Mouse (Mus musculus) testis, adult 2 months (tissue): Measurements from ENCODE around the gene Smim5. TPM values are rescaled to one million over a fixed set of nuclear protein-coding genes. Genes with fewer than 3 reads are reported as not detected.

Experiments
- H3K27ac ChIP-seq: fragments of 200-500 bp; 2 replicates; pipeline ENCODE4 v1.5.1; 2012; ENCODE audit warnings: low read depth, low read length; ENCODE audit not compliant: control insufficient read depth, insufficient read depth
- H3K27me3 ChIP-seq: fragments of 200-500 bp; 2 replicates; pipeline ENCODE4 v1.6.1; 2012; ENCODE audit warnings: mild to moderate bottlenecking, low read length, moderate library complexity; ENCODE audit not compliant: control insufficient read depth, insufficient read depth
- H3K36me3 ChIP-seq: fragments of 200-500 bp; 2 replicates; pipeline ENCODE4 v1.6.1; 2012; ENCODE audit warnings: mild to moderate bottlenecking, low read length; ENCODE audit not compliant: control insufficient read depth, insufficient read depth
- H3K4me1 ChIP-seq: fragments of 200-500 bp; 2 replicates; pipeline ENCODE4 v1.6.1; 2012; ENCODE audit warnings: low read length; ENCODE audit not compliant: control insufficient read depth, insufficient read depth
- H3K4me3 ChIP-seq: fragments of 200-500 bp; 2 replicates; pipeline ENCODE4 v1.5.1; 2012; ENCODE audit warnings: low read depth, mild to moderate bottlenecking, low read length, moderate library complexity, mixed read lengths; ENCODE audit not compliant: control insufficient read depth
- CTCF ChIP-seq: fragments of 200-500 bp; IDR thresholded peaks from 2 replicates; pipeline ENCODE4 v1.5.1; 2012; ENCODE audit warnings: low read depth, mild to moderate bottlenecking, inconsistent platforms, low read length, moderate library complexity; ENCODE audit not compliant: control insufficient read depth, insufficient read depth, insufficient replicate concordance
- POLR2A ChIP-seq: fragments of 200-500 bp; IDR thresholded peaks from 2 replicates; pipeline ENCODE4 v1.6.1; 2012; ENCODE audit warnings: low read depth, mild to moderate bottlenecking, inconsistent platforms, low read length, moderate library complexity; ENCODE audit not compliant: control insufficient read depth
- polyA plus RNA-seq: library from polyadenylated mRNA; depleted of rRNA; stranded (reverse); fragments of >200 nt; gene quantifications from 2 replicates; pipeline ENCODE4 v1.2.3, GENCODE M21; 2012

The Smim5 gene
- polyA plus RNA-seq, 1 experiment, result not detected

GRCm38 (mm10) chr11:115884361-115884760 is 15.4 kb upstream of the Smim5 start:
- peaks cover 3% of the 10 kb centered on the region for H3K4me1 ChIP-seq
- no peak overlapping the region for H3K27ac ChIP-seq
- no peaks in the 10 kb centered on the region for H3K27me3 ChIP-seq
- TF ChIP-seq CTCF, result no peak
- no peak for TF ChIP-seq POLR2A
- H3K36me3 ChIP-seq, result no peaks in the 10 kb centered on the region
- H3K4me3 ChIP-seq, result no peak overlapping the region

GRCm38 (mm10) chr11:115885281-115885680 is 14.5 kb upstream of the Smim5 start:
- Histone ChIP-seq H3K27me3 (no peaks in the 10 kb centered on the region), H3K4me3 (no peak overlapping the region), H3K27ac (no peak overlapping the region), H3K4me1 (peaks cover 3% of the 10 kb centered on the region), H3K36me3 (no peaks in the 10 kb centered on the region)
- no peak for TF ChIP-seq POLR2A
- TF ChIP-seq CTCF, result no peak

- Histone ChIP-seq H3K4me1 (peaks cover 3% of the 10 kb centered on the region), H3K27me3 (no peaks in the 10 kb centered on the region), H3K36me3 (no peaks in the 10 kb centered on the region), H3K4me3 (no peak overlapping the region), H3K27ac (no peak overlapping the region)
- TF ChIP-seq CTCF (no peak), POLR2A (no peak)
Observed at GRCm38 (mm10) chr11:115886446-115886845, 13.3 kb upstream of the Smim5 start.

GRCm38 (mm10) chr11:115888020-115888419 is 11.7 kb upstream of the Smim5 start:
- Histone ChIP-seq H3K4me3 (no peak overlapping the region), H3K27me3 (no peaks in the 10 kb centered on the region), H3K4me1 (peaks cover 3% of the 10 kb centered on the region), H3K27ac (no peak overlapping the region), H3K36me3 (no peaks in the 10 kb centered on the region)
- TF ChIP-seq CTCF (no peak), POLR2A (no peak)

GRCm38 (mm10) chr11:115889159-115889558 is 10.6 kb upstream of the Smim5 start:
- H3K4me1 ChIP-seq, result peaks cover 3% of the 10 kb centered on the region
- no peaks in the 10 kb centered on the region for H3K27me3 ChIP-seq
- H3K4me3 ChIP-seq, result no peak overlapping the region
- TF ChIP-seq POLR2A (no peak), CTCF (no peak)
- no peaks in the 10 kb centered on the region for H3K36me3 ChIP-seq
- no peak overlapping the region for H3K27ac ChIP-seq

- Histone ChIP-seq H3K4me1 (no peaks in the 10 kb centered on the region; the same call in none of the 2 replicates), H3K27me3 (no peaks in the 10 kb centered on the region), H3K27ac (no peak overlapping the region), H3K36me3 (no peaks in the 10 kb centered on the region), H3K4me3 (no peak overlapping the region)
- no peak for TF ChIP-seq CTCF
- no peak for TF ChIP-seq POLR2A
Observed at GRCm38 (mm10) chr11:115892213-115892612, 7.6 kb upstream of the Smim5 start.

GRCm38 (mm10) chr11:115893071-115893470 is 6.7 kb upstream of the Smim5 start:
- Histone ChIP-seq H3K27me3 (no peaks in the 10 kb centered on the region), H3K4me1 (no peaks in the 10 kb centered on the region; the same call in none of the 2 replicates), H3K36me3 (no peaks in the 10 kb centered on the region), H3K27ac (no peak overlapping the region), H3K4me3 (no peak overlapping the region)
- TF ChIP-seq POLR2A (no peak), CTCF (no peak)
